Mouse (Mus musculus): ENCODE results near the gene Ins2. TPM values are rescaled to one million over a fixed set of nuclear protein-coding genes. Genes with fewer than 3 reads are reported as not detected.

Gene Ins2
- polyA plus RNA-seq (2012; rRNA removed), result 91.0 TPM in 1 of 2 replicates, not detected in the other

DNA sequence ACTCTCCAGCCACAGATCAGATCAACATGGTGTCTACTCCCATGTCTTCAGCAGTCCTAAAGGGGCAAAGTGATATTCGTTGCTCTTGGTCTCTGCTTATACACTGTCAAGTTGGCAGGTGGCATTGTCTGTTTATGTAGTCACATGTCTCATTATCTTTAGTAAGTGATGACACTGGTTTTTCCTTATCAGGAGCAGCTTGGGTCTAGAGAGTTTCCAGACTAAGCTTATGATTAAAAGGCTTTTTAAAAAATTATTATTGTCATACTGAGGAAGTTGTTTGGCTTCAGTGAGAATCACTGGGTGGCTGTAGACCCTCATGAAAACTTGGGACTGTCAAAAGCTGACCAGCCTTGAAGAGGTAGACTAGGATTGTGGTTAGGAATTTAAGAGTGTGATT is at the start of gene Ins2:
Gene Ins2, minus strand, starts transcription at position 101 of the 400 bp plus-strand sequence.

GRCm38 (mm10) chr7:142669751-142670625 is 73.2 kb downstream of the Ins2 start, which contains the start of gene Gm49394:
TSS of gene Gm49394 (minus strand) at chr7:142669942.

DNA sequence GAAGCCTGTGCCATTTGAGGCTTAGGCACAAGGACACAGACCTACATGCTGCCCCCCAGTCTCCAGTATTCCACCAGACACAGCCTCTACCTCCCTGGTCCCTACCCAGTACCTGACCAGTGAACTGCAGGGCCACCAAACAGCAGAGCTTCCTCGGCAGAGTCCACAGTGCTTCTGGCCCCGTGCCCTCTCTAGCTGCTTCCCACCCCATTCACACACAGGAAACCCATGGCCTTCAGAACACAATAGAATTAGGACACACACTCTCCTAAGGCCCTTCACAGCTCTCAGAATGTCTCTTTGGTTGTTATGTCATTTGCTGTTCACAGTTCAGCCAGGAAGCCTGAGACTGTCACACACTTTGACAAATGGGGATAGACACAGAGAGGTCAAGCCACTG is 76.5 kb downstream of the Ins2 start, which contains the start of gene Igf2:
Gene Igf2, minus strand, starts transcription at position 158 of the 400 bp plus-strand sequence.

Other genes with a start within 250 kb of the Ins2 start
- 0.58 and 1.3 TPM in 2 replicates for gene Tnnt3, start 244.5 kb downstream of the Ins2 start, polyA plus RNA-seq (2012; rRNA removed)
- gene Mrpl23, start 210.7 kb downstream of the Ins2 start, polyA plus RNA-seq (2012; rRNA removed), result 7.3 and 8.3 TPM in 2 replicates
- 12.2 and 12.5 TPM in 2 replicates for gene Igf2, start 76.6 kb downstream of the Ins2 start, polyA plus RNA-seq (2012; rRNA removed)
- not detected in 2 replicates for gene Gm49394, start 73.4 kb downstream of the Ins2 start, polyA plus RNA-seq (2012; rRNA removed)
- gene Th, start 187.7 kb upstream of the Ins2 start, polyA plus RNA-seq (2012; rRNA removed), result 0.16 and 0.27 TPM in 2 replicates
- gene Ascl2, start 225.9 kb upstream of the Ins2 start, polyA plus RNA-seq (2012; rRNA removed), result 22.3 and 26.7 TPM in 2 replicates